Mouse (Mus musculus) neural tube, embryonic 15.5 days (tissue): Measurements from ENCODE around the gene Arhgap18. TPM values are rescaled to one million over a fixed set of nuclear protein-coding genes. Genes with fewer than 3 reads are reported as not detected.
"Not testable (repeated sequence)": the region's sequence is repeated elsewhere in the genome, so short reads cannot be mapped to it uniquely, and the experiment has no call there.

Experiments used
- ATAC-seq: fragments of 200-750 bp; cut with Nextera tagmentation; 2 replicates; pipeline ENCODE4 v1.8.0; 2017; ENCODE audit warnings: mild to moderate bottlenecking, moderate TSS enrichment, moderate library complexity; ENCODE audit not compliant: low FRiP score
- H3K27ac ChIP-seq: fragments of 300-500 bp; sonication (generic); replicated peaks from 2 replicates; pipeline ENCODE4 v1.5.1; 2015; ENCODE audit warnings: mild to moderate bottlenecking, inconsistent platforms
- H3K27me3 ChIP-seq: fragments of 300-500 bp; sonication (generic); replicated peaks from 2 replicates; pipeline ENCODE4 v1.6.1; 2015; ENCODE audit warnings: inconsistent platforms
- H3K36me3 ChIP-seq: fragments of 300-500 bp; sonication (generic); 2 replicates; pipeline ENCODE4 v1.6.1; 2015; ENCODE audit warnings: inconsistent platforms
- H3K4me1 ChIP-seq: fragments of 300-500 bp; sonication (generic); 2 replicates; pipeline ENCODE4 v1.6.1; 2015; ENCODE audit warnings: inconsistent platforms
- H3K4me2 ChIP-seq: fragments of 300-500 bp; sonication (generic); 2 replicates; pipeline ENCODE4 v1.6.1; 2015; ENCODE audit warnings: inconsistent platforms, mild to moderate bottlenecking, moderate library complexity
- H3K4me3 ChIP-seq: fragments of 300-500 bp; sonication (generic); replicated peaks from 2 replicates; pipeline ENCODE4 v1.5.1; 2015; ENCODE audit warnings: mild to moderate bottlenecking, inconsistent platforms
- H3K9ac ChIP-seq: fragments of 300-500 bp; sonication (generic); replicated peaks from 2 replicates; pipeline ENCODE4 v1.6.1; 2015; ENCODE audit warnings: mild to moderate bottlenecking, inconsistent platforms
- H3K9me3 ChIP-seq: fragments of 300-500 bp; sonication (generic); replicated peaks from 2 replicates; pipeline ENCODE4 v1.6.1; 2016; ENCODE audit warnings: inconsistent platforms
- WGBS: fragments of 180-500 bp; shearing (Covaris S2); methylation state at CpG from one replicate; pipeline ENCODE4 v1.1.7; 2015; ENCODE audit warnings: mixed read lengths; 5-methylcytosine and 5-hydroxymethylcytosine counted together
- polyA plus RNA-seq: library from polyadenylated mRNA; unstranded; fragments of >200 nt; fragmentation: Nextera tagmentation; extraction: Ambion mirVana; gene quantifications from 2 replicates; pipeline ENCODE4 v1.2.1, GENCODE M21; 2015

Gene Arhgap18
- polyA plus RNA-seq, 1 experiment from 2014 or later: 11.7 TPM

DNA sequence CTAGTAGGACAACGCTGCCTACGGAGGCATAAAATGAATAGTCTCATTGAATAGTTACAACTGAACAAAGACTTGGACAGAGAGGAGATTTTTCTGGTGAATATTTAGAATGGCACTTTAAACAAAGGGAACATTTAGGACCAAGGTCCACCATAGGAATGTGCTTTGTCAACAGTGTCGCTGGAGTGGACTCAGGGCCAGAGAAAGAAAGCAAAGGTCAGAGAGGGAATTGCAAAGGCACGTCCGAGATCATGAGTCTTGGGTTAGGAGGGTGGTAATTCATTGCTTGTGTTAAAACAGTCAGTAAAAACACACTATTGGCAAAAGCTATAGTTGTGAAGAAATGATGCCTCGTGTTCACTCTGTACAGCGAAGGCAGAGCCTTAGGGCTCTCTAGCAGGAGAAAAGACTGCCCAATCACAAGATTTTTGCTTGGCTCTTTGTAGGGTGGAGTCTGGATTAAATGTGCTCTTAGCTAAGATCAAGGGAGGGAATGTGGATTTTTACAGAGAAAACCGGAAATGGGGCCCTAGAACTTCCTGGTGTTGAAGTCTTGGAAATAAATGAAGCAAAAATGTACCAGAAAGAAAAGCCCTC lies 167.3 kb downstream of the Arhgap18 start:
- Histone ChIP-seq H3K9ac (no peak overlapping the region), H3K27me3 (no peaks in the 10 kb centered on the region), H3K27ac (no peak overlapping the region), H3K36me3 (no peaks in the 10 kb centered on the region), H3K4me1 (no peaks in the 10 kb centered on the region), H3K4me2 (no peak overlapping the region), H3K4me3 (no peak overlapping the region), H3K9me3 (no peaks in the 10 kb centered on the region)
- WGBS: 32% methylated on average over 8 of the region's 8 CpGs
- no peak for ATAC-seq

DNA sequence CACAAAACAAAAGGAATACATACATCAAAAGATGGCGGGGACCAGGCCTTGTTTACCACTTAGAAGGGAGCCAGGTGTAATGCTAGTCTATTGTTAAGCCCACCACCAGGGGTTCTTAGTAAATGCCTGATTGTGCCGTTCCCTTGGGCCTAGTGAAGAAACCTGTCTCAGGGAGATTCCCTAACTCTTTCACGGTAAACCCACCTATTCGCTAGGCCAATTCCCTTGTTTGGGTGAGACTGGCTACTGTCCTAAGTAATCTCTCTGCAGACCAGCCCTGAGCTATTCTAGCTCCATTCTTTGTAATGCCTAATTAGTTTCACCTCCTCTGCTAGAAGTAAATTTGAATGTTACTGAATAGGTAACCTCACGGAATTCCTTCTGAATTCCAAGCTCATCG lies 182.8 kb downstream of the Arhgap18 start:
- H3K27ac ChIP-seq, ATAC-seq, H3K27me3 ChIP-seq, H3K4me3 ChIP-seq, H3K9me3 ChIP-seq, H3K4me1 ChIP-seq, H3K4me2 ChIP-seq, H3K36me3 ChIP-seq, H3K9ac ChIP-seq: not testable (repeated sequence)
- 87% methylated on average over 6 of the region's 6 CpGs for WGBS

- not testable (repeated sequence) for H3K9me3 ChIP-seq, H3K36me3 ChIP-seq, H3K27me3 ChIP-seq, ATAC-seq, H3K4me3 ChIP-seq, H3K4me1 ChIP-seq, H3K27ac ChIP-seq, H3K9ac ChIP-seq, H3K4me2 ChIP-seq
- 89% methylated on average over 4 of the region's 4 CpGs for WGBS
Observed at GRCm38 (mm10) chr10:26938464-26938863, 185.2 kb downstream of the Arhgap18 start.

GRCm38 (mm10) chr10:26939549-26939948 lies 186.3 kb downstream of the Arhgap18 start:
- 74% methylated on average over 1 of the region's 1 CpGs for WGBS
- Histone ChIP-seq H3K36me3 (no peaks in the 10 kb centered on the region), H3K4me1 (no peaks in the 10 kb centered on the region), H3K9me3 (no peaks in the 10 kb centered on the region), H3K4me3 (no peak overlapping the region), H3K9ac (no peak overlapping the region), H3K27me3 (no peaks in the 10 kb centered on the region), H3K4me2 (no peak overlapping the region), H3K27ac (no peak overlapping the region)
- no peak for ATAC-seq

DNA sequence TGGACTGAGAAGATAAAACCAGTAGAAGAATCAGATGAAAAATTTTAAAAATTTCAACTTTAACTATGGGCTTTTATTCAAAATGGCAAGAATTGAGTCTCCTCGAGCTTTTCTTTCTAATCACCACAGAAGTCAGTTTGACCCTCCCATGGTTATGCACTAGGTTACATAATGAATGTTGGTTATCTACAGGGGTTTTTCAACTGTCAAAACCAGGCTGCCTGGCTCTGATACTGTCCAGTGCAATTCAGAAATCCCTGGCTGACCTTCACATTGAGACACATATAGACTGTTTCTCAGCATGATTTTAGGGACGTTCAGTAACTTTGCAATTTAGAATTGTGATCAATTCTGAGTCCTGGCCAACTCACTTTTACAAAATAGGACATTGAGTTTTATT lies 195.1 kb downstream of the Arhgap18 start:
- Histone ChIP-seq H3K27ac (no peak overlapping the region), H3K9me3 (no peaks in the 10 kb centered on the region), H3K4me2 (no peak overlapping the region), H3K27me3 (no peaks in the 10 kb centered on the region), H3K4me1 (no peaks in the 10 kb centered on the region), H3K4me3 (no peak overlapping the region), H3K9ac (no peak overlapping the region), H3K36me3 (no peaks in the 10 kb centered on the region)
- no peak for ATAC-seq
- 88% methylated on average over 2 of the region's 2 CpGs for WGBS

- WGBS: 83% methylated on average over 8 of the region's 8 CpGs
Observed at GRCm38 (mm10) chr10:26949667-26950066, 196.4 kb downstream of the Arhgap18 start.

DNA sequence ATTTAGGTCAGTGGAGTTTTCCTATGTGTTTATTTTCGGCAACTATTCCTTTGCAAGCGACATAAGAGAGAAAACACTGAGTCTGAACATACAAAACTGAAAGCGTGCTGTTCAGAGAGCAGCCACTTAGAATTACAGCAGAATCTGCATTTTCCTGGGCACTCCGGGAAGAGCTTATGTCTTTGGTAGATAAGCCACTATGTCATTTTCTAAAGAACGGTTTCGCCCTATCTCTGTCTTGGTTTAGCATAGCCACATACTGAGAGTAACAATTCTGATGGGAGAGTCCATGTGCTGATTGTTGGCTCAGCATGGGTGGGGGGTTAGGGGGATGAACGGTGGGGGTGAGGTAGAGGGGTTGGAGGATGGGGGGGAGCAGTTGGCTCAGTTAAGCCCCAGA lies 197.2 kb downstream of the Arhgap18 start:
- H3K27me3 ChIP-seq: no peaks in the 10 kb centered on the region
- no peak overlapping the region for H3K27ac ChIP-seq
- ATAC-seq: no peak
- no peaks in the 10 kb centered on the region for H3K4me1 ChIP-seq
- 88% methylated on average over 7 of the region's 7 CpGs for WGBS
- no peak overlapping the region for H3K9ac ChIP-seq
- no peak overlapping the region for H3K4me3 ChIP-seq
- no peaks in the 10 kb centered on the region for H3K9me3 ChIP-seq
- H3K4me2 ChIP-seq: no peak overlapping the region
- H3K36me3 ChIP-seq: no peaks in the 10 kb centered on the region

More at GRCm38 (mm10) chr10:26949667-26950066, 196.4 kb downstream of the Arhgap18 start:
- no peak overlapping the region for H3K4me2 ChIP-seq
- no peaks in the 10 kb centered on the region for H3K36me3 ChIP-seq
- H3K9me3 ChIP-seq: no peaks in the 10 kb centered on the region
- H3K4me3 ChIP-seq: no peak overlapping the region
- ATAC-seq: no peak
- no peaks in the 10 kb centered on the region for H3K4me1 ChIP-seq
- no peak overlapping the region for H3K9ac ChIP-seq
- H3K27me3 ChIP-seq: no peaks in the 10 kb centered on the region
- no peak overlapping the region for H3K27ac ChIP-seq

GRCm38 (mm10) chr10:26958513-26958912 lies 205.3 kb downstream of the Arhgap18 start:
- Histone ChIP-seq H3K9me3 (no peaks in the 10 kb centered on the region), H3K4me1 (no peaks in the 10 kb centered on the region), H3K36me3 (no peaks in the 10 kb centered on the region), H3K27me3 (no peaks in the 10 kb centered on the region), H3K4me3 (no peak overlapping the region), H3K27ac (no peak overlapping the region), H3K9ac (no peak overlapping the region), H3K4me2 (no peak overlapping the region)
- 86% methylated on average over 3 of the region's 3 CpGs for WGBS
- ATAC-seq: no peak
